Mouse (Mus musculus): ENCODE measurements at regions not wholly inside any gene's neighbourhood (a gene's known extent, or its start where the extent isn't known, plus 50 kb on each side); places are given as distances from the start of the nearest gene placed in this dataset.

GRCm38 (mm10) chr13:53996867-53997266, 58.6 kb downstream of the Drd1 start:
- ATAC-seq (ENCODE audit: low TSS enrichment) = no peak

DNA sequence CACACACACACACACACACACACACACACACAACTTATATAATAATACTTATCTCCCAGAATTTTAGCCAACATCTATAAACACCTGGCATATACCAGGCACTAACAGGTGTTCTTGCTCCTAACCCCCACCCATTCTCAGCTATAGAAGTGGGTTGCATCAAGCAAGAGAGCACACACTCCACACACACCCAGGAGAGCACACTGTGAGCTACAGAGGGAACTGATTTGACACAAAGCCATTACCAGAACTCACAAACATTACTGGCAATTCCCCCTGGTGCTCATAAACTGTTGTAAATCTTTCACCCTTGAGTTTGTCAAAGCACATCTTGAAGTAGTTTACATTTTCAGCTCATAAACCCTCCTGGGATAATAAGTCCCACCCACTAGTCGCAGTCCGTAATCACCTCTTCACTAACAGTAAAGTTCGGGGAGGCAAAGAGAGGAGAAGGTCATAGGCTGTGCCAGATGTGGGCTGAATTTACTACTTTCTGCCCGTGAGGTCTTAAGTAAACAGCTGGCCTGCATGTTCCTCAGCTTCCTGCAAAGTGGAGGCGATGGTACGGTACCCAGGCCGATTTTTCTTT, 62.5 kb downstream of the Drd1 start:
- ATAC-seq (ENCODE audit: low TSS enrichment) = no peak

DNA sequence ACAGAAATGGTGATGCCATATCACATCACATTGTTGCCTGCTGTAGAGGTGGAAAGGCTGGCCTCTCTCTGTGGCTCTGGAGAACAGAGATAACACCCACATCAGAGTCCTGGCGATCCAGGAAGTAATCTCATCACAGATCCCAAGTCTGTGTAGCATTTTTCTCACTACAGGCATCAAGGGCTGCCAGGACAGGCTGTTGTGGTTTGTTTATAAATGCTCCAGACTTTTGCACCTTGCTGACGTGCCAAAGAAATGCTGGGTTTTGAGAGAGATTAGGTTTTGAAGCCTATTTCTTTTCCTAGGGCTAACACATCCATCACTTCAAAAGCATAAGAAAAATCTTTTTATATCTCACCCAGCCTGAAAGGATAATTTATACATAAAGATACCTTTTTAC, 76.3 kb downstream of the Drd1 start:
- ATAC-seq (ENCODE audit: low TSS enrichment) = no peak

DNA sequence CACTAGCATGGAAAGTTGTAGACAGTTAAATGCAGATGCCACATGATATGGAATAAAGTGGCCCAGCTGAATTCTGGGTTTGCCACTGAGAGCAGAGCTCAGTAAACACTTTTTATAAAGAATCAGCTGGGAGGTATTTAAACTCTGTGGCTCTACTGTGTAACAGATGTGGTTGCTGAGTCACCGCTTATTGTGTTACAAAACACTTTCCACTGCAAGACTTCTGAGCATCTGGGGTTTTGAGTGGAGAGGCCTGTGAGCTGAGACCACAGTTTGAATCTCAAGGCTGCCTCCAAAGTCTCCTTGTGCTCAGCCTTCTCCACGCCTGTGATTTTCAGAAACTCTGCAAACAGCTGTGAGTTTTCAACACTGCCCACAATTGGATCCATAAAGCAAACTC, 86.1 kb downstream of the Drd1 start:
- ATAC-seq (ENCODE audit: low TSS enrichment) = peak; percentile 77

- ATAC-seq (ENCODE audit: low TSS enrichment) = peak; percentile 99
These were observed 99.3 kb downstream of the Drd1 start for GRCm38 (mm10) chr13:53956167-53956566.

GRCm38 (mm10) chr13:53948056-53948455, 107.4 kb downstream of the Drd1 start:
- ATAC-seq (ENCODE audit: low TSS enrichment) = no peak; the same call in 1 of the 2 replicates

DNA sequence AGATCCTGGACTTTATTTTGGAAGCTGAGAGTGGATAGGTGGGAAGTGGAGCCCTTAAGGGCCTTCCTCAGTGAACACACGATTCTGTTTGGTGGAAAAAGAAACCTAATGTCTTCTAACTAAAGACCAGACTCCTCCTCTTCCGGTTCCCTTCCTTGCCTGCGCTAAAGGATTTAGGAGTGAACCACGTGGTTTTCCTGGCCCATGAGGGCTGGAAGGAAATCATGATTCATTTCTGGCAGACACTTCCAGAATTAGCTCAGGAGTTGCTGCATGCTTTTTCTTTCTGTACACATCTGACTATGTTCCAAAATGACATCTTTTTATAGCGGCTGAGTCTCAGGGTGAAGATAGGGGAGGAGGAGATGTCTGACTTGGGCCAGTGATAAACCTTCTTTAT, 109.8 kb downstream of the Drd1 start:
- ATAC-seq (ENCODE audit: low TSS enrichment) = peak; percentile 90

GRCm38 (mm10) chr13:53941005-53941747, 114.3 kb downstream of the Drd1 start:
- ATAC-seq (ENCODE audit: low TSS enrichment) = no peak

DNA sequence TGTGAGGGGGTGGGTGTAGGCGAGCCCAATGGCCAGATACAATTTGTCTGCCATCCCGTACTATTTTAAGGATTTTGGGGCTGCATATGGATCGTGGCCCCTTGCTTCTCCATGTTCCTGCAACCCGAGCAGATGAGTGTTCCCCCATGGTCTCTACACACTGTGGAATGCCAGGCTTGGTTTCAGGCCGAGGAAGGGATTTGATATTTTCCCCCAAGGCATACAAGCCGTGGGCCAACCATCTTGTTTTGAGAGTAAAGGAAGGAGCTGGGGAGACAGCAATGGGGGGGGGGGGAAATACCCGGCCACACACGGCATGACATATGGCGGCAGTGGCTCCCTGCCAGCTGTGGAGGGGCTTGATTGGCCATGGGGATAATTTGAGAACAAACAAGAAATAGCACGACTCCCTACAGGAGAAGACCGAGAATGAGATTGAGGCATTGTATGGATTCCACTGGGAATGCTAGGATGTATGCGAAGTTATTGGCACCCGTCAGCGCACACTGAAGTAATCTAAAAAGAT, 120.3 kb downstream of the Drd1 start:
- ATAC-seq (ENCODE audit: low TSS enrichment) = no peak

DNA sequence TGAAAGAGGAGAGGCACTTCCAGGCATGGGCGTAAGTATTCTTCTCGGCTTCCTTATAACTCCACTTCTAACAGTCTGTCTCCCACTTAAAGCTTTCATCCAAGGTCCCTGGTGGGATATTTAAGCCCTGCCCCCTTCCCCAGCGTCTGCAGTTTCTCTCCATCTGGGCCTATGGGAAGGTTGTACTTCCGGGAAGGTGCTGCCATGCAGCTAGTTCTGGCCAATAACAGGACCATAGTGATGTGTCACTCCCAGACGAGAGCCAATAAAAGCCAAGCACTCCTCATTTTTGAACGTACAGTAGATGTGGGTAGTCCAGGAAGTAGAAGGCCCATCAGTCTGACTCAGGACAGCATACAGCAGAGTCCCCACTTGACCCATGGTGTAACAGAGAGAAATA, 121.0 kb downstream of the Drd1 start:
- ATAC-seq (ENCODE audit: low TSS enrichment) = no peak

GRCm38 (mm10) chr13:53926128-53926527, 129.4 kb downstream of the Drd1 start:
- ATAC-seq (ENCODE audit: low TSS enrichment) = no peak

- ATAC-seq (ENCODE audit: low TSS enrichment) = no peak
These were observed 131.1 kb downstream of the Drd1 start for GRCm38 (mm10) chr13:53924433-53924832.

GRCm38 (mm10) chr13:53923721-53924374, 131.7 kb downstream of the Drd1 start:
- ATAC-seq (ENCODE audit: low TSS enrichment) = no peak

DNA sequence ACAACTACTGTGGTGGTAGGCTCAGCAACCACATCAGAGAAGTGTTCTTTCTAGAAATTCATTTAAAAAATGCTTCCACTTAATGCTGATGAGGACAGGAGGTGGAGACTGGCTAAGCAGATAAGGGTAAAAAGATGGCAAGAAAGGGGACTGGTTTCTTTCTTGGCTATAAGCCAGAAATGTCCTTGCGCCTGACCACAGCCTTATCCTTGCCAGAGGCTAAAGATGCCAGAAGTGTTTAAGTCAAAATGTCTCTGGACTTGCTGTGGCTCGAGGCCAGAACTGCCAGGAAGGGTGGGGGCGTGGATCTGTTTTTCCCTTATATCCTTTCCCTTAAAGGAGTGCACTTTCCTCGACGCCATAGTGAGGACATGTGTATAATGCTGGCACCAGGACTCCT, 133.7 kb downstream of the Drd1 start:
- no peak for ATAC-seq (ENCODE audit: low TSS enrichment)

DNA sequence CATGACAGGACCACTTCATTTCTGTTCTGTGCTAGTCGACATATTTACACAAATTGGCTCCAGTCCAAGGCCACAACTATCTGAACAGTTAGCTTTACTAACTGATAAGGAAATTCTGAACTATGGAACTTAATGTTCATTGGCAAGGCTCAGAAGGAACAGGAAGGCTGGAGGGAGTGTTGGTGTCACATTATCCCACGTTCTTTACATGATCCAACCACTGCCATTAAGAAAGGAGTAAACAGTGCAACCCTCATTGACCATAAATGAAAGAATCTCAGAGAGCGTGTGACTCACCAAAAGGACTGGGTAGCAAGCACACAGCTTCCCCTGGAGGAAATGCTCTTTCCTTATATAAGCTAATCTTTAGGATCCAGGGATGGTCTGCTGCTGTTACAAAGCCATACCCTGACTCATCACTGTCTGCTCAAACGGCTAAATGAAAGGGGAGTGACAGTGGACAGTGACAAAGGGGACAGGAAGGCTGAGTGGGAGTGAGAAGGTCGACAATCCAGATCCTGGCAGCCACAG, 135.6 kb downstream of the Drd1 start:
- ATAC-seq (ENCODE audit: low TSS enrichment) = no peak

GRCm38 (mm10) chr13:53915456-53915855, 140.0 kb downstream of the Drd1 start:
- ATAC-seq (ENCODE audit: low TSS enrichment) = 0 out of 2 replicates have a peak, but pooled peaks have one; percentile 23

GRCm38 (mm10) chr13:53914434-53914833, 141.1 kb downstream of the Drd1 start:
- no peak for ATAC-seq (ENCODE audit: low TSS enrichment)

DNA sequence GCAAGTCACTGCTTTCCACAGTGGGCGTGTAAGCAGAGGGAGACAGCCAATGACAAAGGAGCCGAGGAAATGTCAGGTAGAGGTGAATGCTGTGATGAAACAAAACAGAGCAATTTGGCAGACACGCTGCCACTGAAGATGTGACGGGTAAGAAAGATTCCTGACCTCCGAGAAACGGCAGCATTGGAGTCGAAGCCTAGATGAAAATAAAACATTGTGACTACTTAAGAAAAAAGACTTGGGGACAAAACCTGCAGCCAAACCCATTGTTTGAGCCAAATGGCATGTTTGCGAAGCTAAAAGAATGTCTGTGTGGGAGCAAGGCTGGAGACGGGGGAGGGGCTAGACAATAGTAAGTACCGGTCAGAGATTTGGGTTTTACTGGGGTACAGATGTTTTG, 142.0 kb downstream of the Drd1 start:
- no peak for ATAC-seq (ENCODE audit: low TSS enrichment)

GRCm38 (mm10) chr13:53911846-53912245, 143.7 kb downstream of the Drd1 start:
- ATAC-seq (ENCODE audit: low TSS enrichment) = no peak

- no peak for ATAC-seq (ENCODE audit: low TSS enrichment)
These were observed 144.2 kb downstream of the Drd1 start for GRCm38 (mm10) chr13:53911261-53911660.

- ATAC-seq (ENCODE audit: low TSS enrichment) = no peak
These were observed 145.3 kb downstream of the Drd1 start for GRCm38 (mm10) chr13:53910251-53910650.

DNA sequence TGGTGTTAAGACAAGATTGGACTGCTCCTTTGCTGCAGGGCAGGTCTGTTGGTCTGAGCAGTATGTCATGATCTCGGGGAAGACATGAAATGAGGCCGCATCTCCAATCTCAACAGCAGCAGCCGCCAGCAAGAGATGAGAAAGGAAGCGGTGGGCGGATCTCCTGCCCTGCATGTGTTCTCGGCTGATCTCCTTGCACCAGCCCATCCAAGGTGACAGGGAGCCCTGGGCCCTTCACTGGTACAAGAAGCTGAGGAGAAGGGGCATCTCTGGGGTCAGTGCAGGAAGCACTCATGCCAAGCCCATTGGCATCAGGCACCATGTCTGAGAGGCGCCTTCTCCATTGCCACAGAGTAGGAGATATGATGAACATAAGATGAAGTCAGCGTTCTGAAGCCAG, 151.0 kb downstream of the Drd1 start:
- ATAC-seq (ENCODE audit: low TSS enrichment) = no peak

DNA sequence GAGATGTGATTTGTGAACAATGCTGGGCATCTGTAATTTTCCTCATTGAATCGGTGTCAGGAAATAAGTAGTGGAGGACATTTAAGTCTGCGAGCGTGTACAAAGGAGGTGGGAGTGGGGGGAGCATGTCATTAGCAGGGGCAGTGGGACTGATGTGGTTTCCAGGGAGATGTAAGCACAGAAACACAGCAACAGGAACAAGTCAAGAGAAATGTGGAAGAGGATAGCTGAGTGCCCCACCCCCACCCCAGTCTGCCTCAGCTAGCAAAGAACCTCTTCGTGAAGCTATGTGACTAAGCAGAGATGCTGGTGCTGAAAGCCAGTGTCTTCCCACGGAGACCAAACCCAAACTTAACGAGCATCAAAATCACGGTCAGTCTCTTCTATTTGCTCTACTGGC, 151.9 kb downstream of the Drd1 start:
- ATAC-seq (ENCODE audit: low TSS enrichment) = peak; percentile 44; the same call in 1 of the 2 replicates

All from frontal cortex, adult (tissue).